Mouse (Mus musculus): Measurements from ENCODE around the gene Ropn1. TPM values are rescaled to one million over a fixed set of nuclear protein-coding genes. Genes with fewer than 3 reads are reported as not detected.
A peak's percentile ranks its signal among the peaks of the same experiment; 100 is the strongest.
"Not testable (repeated sequence)": the region's sequence is repeated elsewhere in the genome, so short reads cannot be mapped to it uniquely, and the experiment has no call there.

Gene Ropn1
- polyA plus RNA-seq, 1 experiment from 2014 or later = not detected

- no peaks in the 10 kb centered on the region for H3K36me3 ChIP-seq (ENCODE audit: control insufficient read depth, insufficient read depth, low read length)
- no peak overlapping the region for H3K4me2 ChIP-seq (replicated peaks; ENCODE audit: low read depth, low read length)
- no peak overlapping the region for H3K9ac ChIP-seq (replicated peaks; ENCODE audit: low read depth, low read length)
- H3K27me3 ChIP-seq (ENCODE audit: control insufficient read depth, insufficient read depth, low read length) = no peaks in the 10 kb centered on the region
- ATAC-seq (ENCODE audit: insufficient number of reproducible peaks, insufficient read depth, low FRiP score, low read depth) = no peak
- 58% methylated on average over 3 of the region's 3 CpGs for WGBS
- no peaks in the 10 kb centered on the region for H3K9me3 ChIP-seq (ENCODE audit: control insufficient read depth, low read depth, low read length)
- H3K27ac ChIP-seq (ENCODE audit: low read length) = no peak overlapping the region
- H3K4me1 ChIP-seq (ENCODE audit: control insufficient read depth, insufficient read depth, low read length) = no peaks in the 10 kb centered on the region
- no peak overlapping the region for H3K4me3 ChIP-seq (ENCODE audit: low read depth, low read length)
Observed at GRCm38 (mm10) chr16:34635557-34635956, 14.2 kb upstream of the Ropn1 start.

GRCm38 (mm10) chr16:34643511-34644259 lies 6.0 kb upstream of the Ropn1 start:
- no peaks in the 10 kb centered on the region for H3K9me3 ChIP-seq (ENCODE audit: control insufficient read depth, low read depth, low read length)
- no peak overlapping the region for H3K9ac ChIP-seq (replicated peaks; ENCODE audit: low read depth, low read length)
- ATAC-seq (ENCODE audit: insufficient number of reproducible peaks, insufficient read depth, low FRiP score, low read depth) = no peak
- no peak overlapping the region for H3K27ac ChIP-seq (ENCODE audit: low read length)
- H3K4me3 ChIP-seq (ENCODE audit: low read depth, low read length) = no peak overlapping the region
- H3K4me1 ChIP-seq (ENCODE audit: control insufficient read depth, insufficient read depth, low read length) = peaks cover 3% of the 10 kb centered on the region; the same call in 1 of the 2 replicates
- WGBS = 38% methylated on average over 8 of the region's 8 CpGs
- H3K4me2 ChIP-seq (replicated peaks; ENCODE audit: low read depth, low read length) = no peak overlapping the region
- no peaks in the 10 kb centered on the region for H3K36me3 ChIP-seq (ENCODE audit: control insufficient read depth, insufficient read depth, low read length)
- H3K27me3 ChIP-seq (ENCODE audit: control insufficient read depth, insufficient read depth, low read length) = no peaks in the 10 kb centered on the region

GRCm38 (mm10) chr16:34653023-34653422 lies 3.3 kb downstream of the Ropn1 start:
- H3K4me3 ChIP-seq (ENCODE audit: low read depth, low read length) = no peak overlapping the region
- no peak for ATAC-seq (ENCODE audit: insufficient number of reproducible peaks, insufficient read depth, low FRiP score, low read depth)
- H3K9me3 ChIP-seq (ENCODE audit: control insufficient read depth, low read depth, low read length) = no peaks in the 10 kb centered on the region
- no peaks in the 10 kb centered on the region for H3K36me3 ChIP-seq (ENCODE audit: control insufficient read depth, insufficient read depth, low read length)
- no peak overlapping the region for H3K4me2 ChIP-seq (replicated peaks; ENCODE audit: low read depth, low read length)
- H3K27ac ChIP-seq (ENCODE audit: low read length) = no peak overlapping the region
- 81% methylated on average over 5 of the region's 5 CpGs for WGBS
- H3K9ac ChIP-seq (replicated peaks; ENCODE audit: low read depth, low read length) = no peak overlapping the region
- no peaks in the 10 kb centered on the region for H3K27me3 ChIP-seq (ENCODE audit: control insufficient read depth, insufficient read depth, low read length)
- H3K4me1 ChIP-seq (ENCODE audit: control insufficient read depth, insufficient read depth, low read length) = peaks cover 3% of the 10 kb centered on the region; the same call in 1 of the 2 replicates

DNA sequence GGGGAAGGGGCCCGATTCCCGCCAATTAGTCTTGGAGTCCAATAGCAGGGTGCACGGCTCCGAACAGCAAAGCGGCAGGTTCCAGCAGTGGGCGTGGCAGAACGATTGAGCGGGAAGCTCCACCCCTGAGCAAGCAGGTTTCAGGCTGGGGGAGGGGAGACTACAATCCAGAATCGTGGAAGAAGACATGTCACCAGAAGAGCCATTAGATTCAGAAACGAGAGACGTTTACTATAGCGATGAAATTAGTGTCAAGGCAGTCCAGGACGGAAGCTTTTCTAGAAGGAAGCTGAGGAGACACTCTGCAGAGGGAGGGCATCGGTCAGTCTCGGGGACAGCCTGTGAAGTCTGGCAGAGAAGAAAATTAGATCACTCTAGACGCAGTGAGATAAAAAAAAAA lies 7.8 kb downstream of the Ropn1 start:
- H3K4me2 ChIP-seq (replicated peaks; ENCODE audit: low read depth, low read length) = peak overlapping the region; percentile 63
- not testable (repeated sequence) for H3K27ac ChIP-seq (ENCODE audit: low read length); H3K4me1 ChIP-seq (ENCODE audit: control insufficient read depth, insufficient read depth, low read length); H3K9me3 ChIP-seq (ENCODE audit: control insufficient read depth, low read depth, low read length); H3K36me3 ChIP-seq (ENCODE audit: control insufficient read depth, insufficient read depth, low read length); H3K27me3 ChIP-seq (ENCODE audit: control insufficient read depth, insufficient read depth, low read length); H3K9ac ChIP-seq (replicated peaks; ENCODE audit: low read depth, low read length); ATAC-seq (ENCODE audit: insufficient number of reproducible peaks, insufficient read depth, low FRiP score, low read depth)
- peak overlapping the region; percentile 22 for H3K4me3 ChIP-seq (ENCODE audit: low read depth, low read length)
- 3% methylated on average over 16 of the region's 16 CpGs for WGBS

DNA sequence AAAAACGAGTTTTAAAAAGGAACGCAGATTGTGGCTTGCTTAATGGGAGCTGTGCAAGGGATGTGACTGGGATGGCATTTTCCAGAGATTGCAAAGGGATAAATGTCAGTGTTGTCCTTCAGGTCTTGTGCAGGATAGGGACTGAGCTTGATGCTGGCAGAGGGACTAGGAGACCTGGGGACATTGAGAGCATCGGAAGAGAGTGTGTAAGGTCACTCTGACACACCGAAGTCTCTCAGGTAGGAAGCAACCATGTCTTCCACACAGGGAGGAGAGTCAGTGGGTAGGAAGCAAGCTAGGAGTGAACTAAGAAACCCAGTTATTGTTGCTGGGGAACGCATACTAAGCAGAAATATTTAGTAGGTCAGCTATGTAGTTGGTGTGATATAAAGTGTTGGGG lies 8.3 kb downstream of the Ropn1 start:
- H3K4me3 ChIP-seq (ENCODE audit: low read depth, low read length) = peak overlapping the region; percentile 22
- no peaks in the 10 kb centered on the region for H3K9me3 ChIP-seq (ENCODE audit: control insufficient read depth, low read depth, low read length)
- H3K9ac ChIP-seq (replicated peaks; ENCODE audit: low read depth, low read length) = no peak overlapping the region
- no peak overlapping the region for H3K27ac ChIP-seq (ENCODE audit: low read length)
- H3K36me3 ChIP-seq (ENCODE audit: control insufficient read depth, insufficient read depth, low read length) = no peaks in the 10 kb centered on the region
- peak overlapping the region; percentile 63 for H3K4me2 ChIP-seq (replicated peaks; ENCODE audit: low read depth, low read length)
- ATAC-seq (ENCODE audit: insufficient number of reproducible peaks, insufficient read depth, low FRiP score, low read depth) = no peak
- 22% methylated on average over 5 of the region's 5 CpGs for WGBS
- peaks cover 9% of the 10 kb centered on the region; the same call in 1 of the 2 replicates for H3K4me1 ChIP-seq (ENCODE audit: control insufficient read depth, insufficient read depth, low read length)
- H3K27me3 ChIP-seq (ENCODE audit: control insufficient read depth, insufficient read depth, low read length) = no peaks in the 10 kb centered on the region

DNA sequence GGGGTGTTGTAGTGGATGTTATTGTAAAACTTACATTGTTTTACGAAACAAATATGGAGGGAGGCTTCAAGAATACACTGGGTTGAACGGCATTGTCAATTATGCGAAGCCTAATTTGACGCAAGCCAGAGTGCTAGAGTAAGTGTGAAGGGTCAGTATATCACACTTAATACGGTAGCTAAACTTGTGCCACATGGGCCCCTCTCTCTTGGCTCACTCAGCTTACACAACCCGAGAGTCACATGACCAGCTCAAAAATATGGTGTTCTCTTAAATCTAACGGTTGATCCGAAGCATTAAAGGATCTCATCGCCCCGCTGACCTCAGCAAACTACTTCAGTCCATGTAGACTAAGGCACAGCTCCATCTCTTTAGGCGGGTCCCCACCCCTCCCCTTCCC lies 8.7 kb downstream of the Ropn1 start:
- Histone ChIP-seq H3K4me3 (ENCODE audit: low read depth, low read length) (peak overlapping the region; percentile 22; the same call in 1 of the 2 replicates), H3K4me2 (replicated peaks; ENCODE audit: low read depth, low read length) (peak overlapping the region; percentile 63), H3K27me3 (ENCODE audit: control insufficient read depth, insufficient read depth, low read length) (no peaks in the 10 kb centered on the region), H3K36me3 (ENCODE audit: control insufficient read depth, insufficient read depth, low read length) (no peaks in the 10 kb centered on the region), H3K27ac (ENCODE audit: low read length) (no peak overlapping the region), H3K9me3 (ENCODE audit: control insufficient read depth, low read depth, low read length) (no peaks in the 10 kb centered on the region), H3K4me1 (ENCODE audit: control insufficient read depth, insufficient read depth, low read length) (peaks cover 9% of the 10 kb centered on the region; the same call in 1 of the 2 replicates), H3K9ac (replicated peaks; ENCODE audit: low read depth, low read length) (no peak overlapping the region)
- WGBS = 37% methylated on average over 11 of the region's 11 CpGs
- peak; percentile 42; the same call in 1 of the 2 replicates for ATAC-seq (ENCODE audit: insufficient number of reproducible peaks, insufficient read depth, low FRiP score, low read depth)

DNA sequence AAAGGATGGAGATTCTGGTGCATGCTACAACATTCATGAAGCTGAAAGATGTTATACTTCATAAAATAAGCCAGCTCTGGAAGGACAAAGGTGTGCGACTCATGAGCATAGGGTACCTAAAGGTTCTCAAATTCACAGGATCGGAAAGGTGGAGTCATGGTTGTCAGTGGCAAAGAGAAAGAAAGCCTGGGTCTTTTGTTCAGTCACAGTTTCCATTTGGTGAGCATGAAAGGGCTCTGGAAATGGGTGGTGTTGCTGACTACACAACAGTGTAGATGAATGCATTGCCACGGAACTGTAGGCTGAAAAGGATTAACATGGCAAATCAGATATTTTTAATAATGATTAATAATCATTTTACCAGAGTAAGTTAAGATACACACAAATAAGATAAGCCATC lies 14.8 kb downstream of the Ropn1 start:
- Histone ChIP-seq H3K4me2 (replicated peaks; ENCODE audit: low read depth, low read length) (no peak overlapping the region), H3K4me1 (ENCODE audit: control insufficient read depth, insufficient read depth, low read length) (no peaks in the 10 kb centered on the region), H3K9ac (replicated peaks; ENCODE audit: low read depth, low read length) (no peak overlapping the region), H3K9me3 (ENCODE audit: control insufficient read depth, low read depth, low read length) (no peaks in the 10 kb centered on the region), H3K36me3 (ENCODE audit: control insufficient read depth, insufficient read depth, low read length) (no peaks in the 10 kb centered on the region), H3K27ac (ENCODE audit: low read length) (no peak overlapping the region), H3K4me3 (ENCODE audit: low read depth, low read length) (no peak overlapping the region), H3K27me3 (ENCODE audit: control insufficient read depth, insufficient read depth, low read length) (no peaks in the 10 kb centered on the region)
- 78% methylated on average over 3 of the region's 3 CpGs for WGBS
- no peak for ATAC-seq (ENCODE audit: insufficient number of reproducible peaks, insufficient read depth, low FRiP score, low read depth)

DNA sequence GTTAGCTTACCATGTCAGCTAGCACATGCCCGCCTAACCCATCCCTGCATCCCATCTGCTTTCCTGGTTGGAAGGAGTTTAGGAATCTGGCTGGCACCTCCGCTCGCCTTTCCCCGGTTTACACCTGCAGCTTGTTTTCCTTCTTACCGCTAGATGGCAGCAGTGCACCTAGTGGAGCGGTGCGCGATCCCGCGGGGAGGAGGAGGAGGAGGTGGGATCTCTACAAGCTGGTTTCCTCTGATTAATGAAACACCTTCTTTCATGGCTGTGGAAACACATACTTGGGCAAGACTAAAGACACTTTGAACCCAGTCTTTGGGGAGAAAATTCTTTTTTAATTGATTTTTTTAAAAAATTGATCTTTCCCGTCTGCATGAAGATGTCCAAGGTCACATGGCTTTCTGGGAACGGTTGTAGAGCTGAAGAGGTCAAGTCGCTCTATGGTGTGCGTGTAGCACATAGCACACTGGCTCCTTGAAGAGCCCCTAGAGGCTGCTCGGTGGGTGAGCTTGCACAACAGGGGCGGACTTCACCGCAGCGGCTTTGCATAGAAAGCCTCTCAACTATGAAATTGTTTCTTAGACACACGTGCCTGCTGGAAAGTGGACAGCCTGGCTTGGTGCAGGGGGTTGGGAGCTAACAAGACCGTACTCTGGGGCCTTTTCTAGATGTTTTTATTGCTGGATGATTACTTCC lies 17.5 kb downstream of the Ropn1 start:
- no peak overlapping the region for H3K9ac ChIP-seq (replicated peaks; ENCODE audit: low read depth, low read length)
- WGBS = 12% methylated on average over 20 of the region's 20 CpGs
- no peaks in the 10 kb centered on the region for H3K27me3 ChIP-seq (ENCODE audit: control insufficient read depth, insufficient read depth, low read length)
- H3K36me3 ChIP-seq (ENCODE audit: control insufficient read depth, insufficient read depth, low read length) = no peaks in the 10 kb centered on the region
- H3K27ac ChIP-seq (ENCODE audit: low read length) = no peak overlapping the region
- H3K4me2 ChIP-seq (replicated peaks; ENCODE audit: low read depth, low read length) = peak overlapping the region; percentile 22; the same call in 1 of the 2 replicates
- no peaks in the 10 kb centered on the region for H3K4me1 ChIP-seq (ENCODE audit: control insufficient read depth, insufficient read depth, low read length)
- H3K9me3 ChIP-seq (ENCODE audit: control insufficient read depth, low read depth, low read length) = no peaks in the 10 kb centered on the region
- no peak overlapping the region for H3K4me3 ChIP-seq (ENCODE audit: low read depth, low read length)
- 0 out of 2 replicates have a peak, but pooled peaks have one; percentile 61 for ATAC-seq (ENCODE audit: insufficient number of reproducible peaks, insufficient read depth, low FRiP score, low read depth)
